Mouse (Mus musculus) intestine, embryonic 14.5 days (tissue): ENCODE results near the gene Vsig10. TPM values are rescaled to one million over a fixed set of nuclear protein-coding genes. Genes with fewer than 3 reads are reported as not detected.

Source experiments
- ATAC-seq: fragments of 200-750 bp; cut with Nextera tagmentation; replicated peaks from 2 replicates; pipeline ENCODE4 v1.8.0; 2017; ENCODE audit warnings: low read depth, moderate number of reproducible peaks, moderate TSS enrichment, moderate library complexity; ENCODE audit not compliant: low FRiP score, low TSS enrichment
- DNase-seq: peaks from one replicate; pipeline ENCODE4 v3.0.0-alpha.2; 2018; ENCODE audit warnings: low spot score
- H3K27ac ChIP-seq: fragments of 300-500 bp; sonication (generic); 2 replicates; pipeline ENCODE4 v1.5.1; 2014; ENCODE audit warnings: low read depth, mild to moderate bottlenecking, control low read depth
- H3K27me3 ChIP-seq: fragments of 300-500 bp; sonication (generic); replicated peaks from 2 replicates; pipeline ENCODE4 v1.6.1; 2014; ENCODE audit warnings: low read length, control low read depth; ENCODE audit not compliant: control insufficient read depth, insufficient read depth
- H3K36me3 ChIP-seq: fragments of 300-500 bp; sonication (generic); 2 replicates; pipeline ENCODE4 v1.6.1; 2014; ENCODE audit warnings: low read length, control low read depth; ENCODE audit not compliant: control insufficient read depth, insufficient read depth
- H3K4me1 ChIP-seq: fragments of 300-500 bp; sonication (generic); replicated peaks from 2 replicates; pipeline ENCODE4 v1.6.1; 2014; ENCODE audit warnings: low read length, control low read depth, mixed read lengths; ENCODE audit not compliant: control insufficient read depth, insufficient read depth
- H3K4me2 ChIP-seq: fragments of 300-500 bp; sonication (generic); 2 replicates; pipeline ENCODE4 v1.6.1; 2014; ENCODE audit warnings: low read length
- H3K4me3 ChIP-seq: fragments of 300-500 bp; sonication (generic); 2 replicates; pipeline ENCODE4 v1.5.1; 2014; ENCODE audit warnings: low read depth, low read length, control low read depth, mixed read lengths
- H3K9ac ChIP-seq: fragments of 300-500 bp; sonication (generic); 2 replicates; pipeline ENCODE4 v1.6.1; 2014; ENCODE audit warnings: mild to moderate bottlenecking, low read length
- H3K9me3 ChIP-seq: fragments of 300-500 bp; sonication (generic); 2 replicates; pipeline ENCODE4 v1.6.1; 2016; ENCODE audit warnings: low read length, control low read depth; ENCODE audit not compliant: control insufficient read depth
- WGBS: fragments of 180-500 bp; shearing (Covaris S2); extraction: QIAGEN DNeasy Blood & Tissue Kit; methylation state at CpG from one replicate; pipeline ENCODE4 v1.1.7; 2014; 5-methylcytosine and 5-hydroxymethylcytosine counted together
- polyA plus RNA-seq: library from polyadenylated mRNA; unstranded; fragments of >200 nt; fragmentation: Nextera tagmentation; extraction: Ambion mirVana; gene quantifications from 2 replicates; pipeline ENCODE4 v1.2.1, GENCODE M21; 2014

The Vsig10 gene
- polyA plus RNA-seq, 1 experiment from 2014 or later: 10.0 TPM

DNA sequence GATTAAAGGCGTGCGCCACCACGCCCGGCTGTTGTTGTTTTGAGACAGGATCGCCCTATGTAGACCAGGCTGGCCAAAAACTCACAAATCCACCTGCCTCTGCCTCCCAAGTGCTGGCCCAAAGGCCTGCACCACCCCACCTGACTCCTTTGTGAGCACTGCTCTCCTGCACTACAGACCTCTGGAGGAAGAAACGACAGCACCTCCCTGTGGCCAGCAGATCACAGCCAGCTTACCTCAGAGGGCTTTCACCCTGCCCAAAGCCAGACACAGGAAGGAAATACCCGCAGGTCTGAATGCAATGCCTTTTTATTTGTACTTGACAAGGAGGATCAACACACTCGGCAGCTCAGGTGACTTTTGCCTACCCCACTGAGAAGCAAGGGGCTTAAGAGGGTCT is 36.5 kb upstream of the Vsig10 start:
- Histone ChIP-seq H3K4me2 (no peak overlapping the region), H3K9ac (no peak overlapping the region), H3K4me1 (peaks cover 13% of the 10 kb centered on the region), H3K9me3 (no peaks in the 10 kb centered on the region), H3K27me3 (no peaks in the 10 kb centered on the region), H3K36me3 (peaks cover 46% of the 10 kb centered on the region), H3K4me3 (no peak overlapping the region), H3K27ac (no peak overlapping the region)
- ATAC-seq (no peak), DNase-seq (no peak)
- WGBS: 91% methylated on average over 8 of the region's 8 CpGs

DNA sequence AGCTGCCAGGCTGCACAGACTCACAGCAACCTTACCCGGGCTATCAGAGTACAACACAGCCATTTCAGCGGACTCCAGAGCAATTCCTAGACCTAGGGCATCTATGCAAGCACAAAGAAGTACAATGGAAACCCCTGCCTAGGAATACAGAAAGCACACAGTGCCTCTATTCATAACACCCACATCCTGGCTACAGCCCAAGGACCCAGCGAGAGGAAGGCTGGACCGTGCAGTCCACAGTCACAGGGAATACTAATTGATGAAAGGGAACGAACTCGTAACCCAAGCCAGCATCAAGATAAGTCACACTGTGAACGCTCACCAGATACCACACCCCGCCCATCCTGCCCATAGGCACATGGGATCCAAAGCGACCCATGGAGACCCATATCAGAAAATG is 34.9 kb upstream of the Vsig10 start:
- H3K9ac ChIP-seq: no peak overlapping the region
- no peaks in the 10 kb centered on the region for H3K9me3 ChIP-seq
- 83% methylated on average over 9 of the region's 9 CpGs for WGBS
- H3K27ac ChIP-seq: no peak overlapping the region
- ATAC-seq (no peak), DNase-seq (no peak)
- no peak overlapping the region for H3K4me3 ChIP-seq
- no peaks in the 10 kb centered on the region for H3K27me3 ChIP-seq
- H3K36me3 ChIP-seq: peaks cover 46% of the 10 kb centered on the region
- H3K4me2 ChIP-seq: no peak overlapping the region
- H3K4me1 ChIP-seq: peaks cover 13% of the 10 kb centered on the region

DNA sequence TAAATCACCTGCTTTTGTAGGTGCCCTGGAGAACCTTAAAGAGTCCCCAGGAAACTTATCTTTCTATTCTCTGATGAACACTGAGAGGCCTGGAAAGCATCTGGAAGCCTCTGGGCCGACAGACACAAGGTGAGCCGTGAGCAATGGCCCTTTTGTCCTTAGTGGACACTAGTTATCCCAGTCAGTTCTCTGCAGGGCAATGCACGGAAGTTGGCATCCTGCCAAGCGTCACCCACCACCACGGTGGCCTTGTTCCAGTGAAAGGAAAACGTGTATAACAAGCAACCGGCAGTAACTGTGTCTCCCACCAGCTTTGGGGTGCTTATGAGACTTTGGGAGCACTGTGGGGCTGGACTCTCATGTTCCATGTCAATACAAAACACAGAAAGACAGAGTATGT is 34.2 kb upstream of the Vsig10 start:
- Histone ChIP-seq H3K27me3 (no peaks in the 10 kb centered on the region), H3K4me1 (peaks cover 13% of the 10 kb centered on the region), H3K4me3 (no peak overlapping the region), H3K9ac (no peak overlapping the region), H3K9me3 (no peaks in the 10 kb centered on the region), H3K27ac (no peak overlapping the region), H3K36me3 (peaks cover 46% of the 10 kb centered on the region), H3K4me2 (no peak overlapping the region)
- 71% methylated on average over 7 of the region's 7 CpGs for WGBS
- DNase-seq (no peak), ATAC-seq (no peak)

DNA sequence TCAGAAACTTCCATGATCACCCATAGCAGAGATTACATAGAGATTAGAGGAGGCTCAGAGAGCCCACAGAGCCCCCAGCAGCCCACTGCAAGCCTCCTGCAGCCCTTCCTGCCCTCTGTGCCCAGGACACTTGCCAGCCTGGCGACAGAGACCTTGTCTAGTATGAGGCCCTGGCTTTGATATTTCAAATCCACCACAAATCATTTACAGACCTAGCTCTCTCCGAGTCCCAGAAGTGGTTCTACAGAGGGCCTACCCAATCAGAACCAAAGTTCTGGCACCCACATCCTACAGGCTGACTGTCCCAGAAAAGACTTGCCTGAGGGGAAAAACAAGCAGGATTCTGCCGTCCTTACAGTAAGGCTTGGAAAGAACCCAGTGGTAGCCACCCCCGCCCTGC is 33.6 kb upstream of the Vsig10 start:
- H3K4me1 ChIP-seq: peaks cover 13% of the 10 kb centered on the region
- H3K9ac ChIP-seq: no peak overlapping the region
- no peaks in the 10 kb centered on the region for H3K27me3 ChIP-seq
- H3K4me2 ChIP-seq: no peak overlapping the region
- peaks cover 46% of the 10 kb centered on the region for H3K36me3 ChIP-seq
- WGBS: 82% methylated on average over 4 of the region's 4 CpGs
- no peak for DNase-seq
- H3K9me3 ChIP-seq: no peaks in the 10 kb centered on the region
- H3K27ac ChIP-seq: no peak overlapping the region
- ATAC-seq: no peak
- H3K4me3 ChIP-seq: no peak overlapping the region

DNA sequence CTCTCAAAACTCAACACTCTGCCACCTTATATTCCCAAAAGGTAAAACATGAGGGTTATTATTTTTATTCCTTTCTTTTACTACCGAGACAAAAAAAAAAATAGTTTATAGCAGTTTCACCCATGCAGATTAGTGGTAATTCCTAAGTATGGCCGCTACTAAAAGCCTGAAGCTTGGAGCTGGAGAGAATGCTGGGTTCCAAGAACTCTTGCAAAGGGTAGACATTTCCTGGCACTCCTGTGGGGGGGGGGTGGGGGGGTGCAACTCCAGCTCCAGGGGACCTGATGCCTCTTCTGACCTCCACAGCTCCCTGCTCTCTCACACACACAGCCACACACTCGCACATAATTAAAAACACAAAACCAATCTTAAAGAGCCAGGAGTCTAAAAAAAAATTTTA is 32.6 kb upstream of the Vsig10 start:
- 50% methylated on average over 3 of the region's 3 CpGs for WGBS

DNA sequence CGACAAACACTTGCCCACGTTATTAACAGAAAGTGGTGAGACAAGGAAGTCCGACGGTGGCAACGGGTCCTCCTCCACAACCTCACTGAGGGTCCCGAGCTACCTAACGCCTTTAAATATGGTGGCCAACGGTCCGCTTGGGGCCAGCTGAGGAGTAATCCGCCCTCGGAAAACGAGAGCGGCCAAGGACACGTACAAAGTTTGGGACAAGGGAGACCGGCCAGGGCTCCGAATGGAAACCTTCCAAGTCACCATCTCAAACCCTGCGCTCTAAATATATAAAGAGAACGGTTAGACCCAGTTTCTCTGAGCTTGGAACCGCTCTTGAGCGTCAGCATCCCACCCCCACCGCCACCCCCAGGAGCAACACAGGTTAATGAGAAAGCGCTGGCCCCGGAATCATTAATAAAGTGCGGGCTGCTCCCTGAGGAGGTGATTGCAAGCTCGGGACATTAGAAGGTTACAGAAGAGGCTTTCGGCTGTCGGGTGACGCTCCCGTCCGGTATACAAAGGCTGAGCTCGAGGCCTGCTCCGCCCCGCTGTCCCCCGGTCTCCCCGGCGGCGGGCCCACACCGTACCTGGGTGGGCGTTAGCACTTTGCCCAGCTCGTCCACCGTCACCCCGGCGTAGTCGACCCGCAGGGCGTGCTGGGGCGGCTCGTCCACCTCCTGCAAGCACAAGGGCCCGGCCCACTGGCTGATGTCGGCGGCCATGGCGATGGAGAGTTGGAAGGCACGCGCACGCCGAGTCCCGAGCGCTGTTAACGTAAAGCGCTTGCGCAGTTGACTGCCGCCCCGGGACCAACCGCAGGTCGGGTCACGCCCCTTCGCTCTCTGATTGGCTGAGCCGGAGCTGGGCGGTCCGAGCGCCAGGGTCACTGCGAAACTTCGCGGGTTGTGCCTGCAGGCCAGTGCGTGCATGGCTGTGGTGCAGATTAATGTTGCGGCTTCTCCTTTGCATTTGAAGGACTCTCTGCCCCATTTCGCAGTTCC is 31.8 kb upstream of the Vsig10 start, which contains the start of gene Pebp1:
Pebp1 (minus strand) TSS at position 795 of the 992 bp plus-strand sequence.
- Histone ChIP-seq H3K36me3 (peaks cover 31% of the 10 kb centered on the region), H3K9ac (peak within 1 kb of the TSS; percentile 89), H3K4me1 (peaks cover 13% of the 10 kb centered on the region), H3K4me3 (peak within 1 kb of the TSS; percentile 73), H3K9me3 (no peaks in the 10 kb centered on the region), H3K27me3 (no peaks in the 10 kb centered on the region), H3K4me2 (peak within 1 kb of the TSS; percentile 69), H3K27ac (peak within 1 kb of the TSS; percentile 54)
- WGBS: under 1% methylated on average over 75 of the region's 77 CpGs
- peak; percentile 96 for DNase-seq
- ATAC-seq: peak; percentile 94

More for the DNA sequence above, 32.6 kb upstream of the Vsig10 start:
- ATAC-seq (no peak), DNase-seq (no peak)
- H3K36me3 ChIP-seq: peaks cover 39% of the 10 kb centered on the region
- H3K9ac ChIP-seq: peak overlapping the region; percentile 89
- peaks cover 13% of the 10 kb centered on the region for H3K4me1 ChIP-seq
- peak overlapping the region; percentile 69 for H3K4me2 ChIP-seq
- H3K27ac ChIP-seq: no peak overlapping the region
- H3K9me3 ChIP-seq: no peaks in the 10 kb centered on the region
- H3K4me3 ChIP-seq: peak overlapping the region; percentile 73
- H3K27me3 ChIP-seq: no peaks in the 10 kb centered on the region

DNA sequence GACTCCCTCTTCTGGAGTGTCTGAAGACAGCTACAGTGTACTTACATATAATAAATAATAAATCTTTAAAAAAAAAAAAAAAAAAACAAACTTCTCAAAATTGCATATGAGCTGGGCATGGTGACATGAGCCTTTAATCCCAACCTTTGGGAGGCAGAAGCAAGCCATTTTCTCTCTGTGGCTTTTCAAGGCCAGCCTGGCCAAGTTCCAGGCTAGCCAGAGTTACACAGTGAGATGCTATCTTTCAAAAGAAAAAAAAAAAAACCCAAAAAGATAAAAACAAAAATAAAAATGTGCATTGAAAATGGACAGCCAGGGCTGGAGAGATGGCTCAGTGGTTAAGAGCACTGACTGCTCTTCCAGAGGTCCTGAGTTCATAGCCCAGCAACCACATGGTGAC is 29.2 kb upstream of the Vsig10 start:
- Histone ChIP-seq H3K4me2 (no peak overlapping the region), H3K4me3 (no peak overlapping the region), H3K9me3 (no peaks in the 10 kb centered on the region), H3K9ac (no peak overlapping the region), H3K27ac (no peak overlapping the region), H3K36me3 (peaks cover 13% of the 10 kb centered on the region), H3K27me3 (no peaks in the 10 kb centered on the region), H3K4me1 (peaks cover 13% of the 10 kb centered on the region)
- ATAC-seq (no peak), DNase-seq (no peak)

DNA sequence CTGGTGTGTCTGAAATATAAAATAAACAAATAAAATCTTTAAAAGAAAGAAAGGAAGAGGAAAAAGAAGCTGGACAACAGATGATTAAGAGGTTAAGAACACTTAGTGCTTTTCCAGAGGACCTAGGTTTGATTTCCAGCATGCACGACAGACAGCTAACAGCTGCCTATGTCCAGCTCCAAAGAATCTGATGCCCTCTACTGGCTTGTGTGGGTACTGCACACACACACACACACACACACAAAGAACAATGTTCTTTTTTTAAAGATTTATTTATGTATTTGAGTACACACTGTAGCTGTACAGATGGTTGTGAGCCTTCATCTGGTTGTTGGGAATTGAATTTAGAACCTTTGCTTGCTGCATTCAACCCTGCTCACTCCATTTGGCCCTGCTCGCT is 28.8 kb upstream of the Vsig10 start:
- Histone ChIP-seq H3K36me3 (peaks cover 8% of the 10 kb centered on the region), H3K27me3 (no peaks in the 10 kb centered on the region), H3K4me3 (no peak overlapping the region), H3K9ac (no peak overlapping the region), H3K4me2 (no peak overlapping the region), H3K4me1 (peaks cover 13% of the 10 kb centered on the region), H3K9me3 (no peaks in the 10 kb centered on the region), H3K27ac (no peak overlapping the region)
- DNase-seq (no peak), ATAC-seq (no peak)
- WGBS: 94% methylated on average over 2 of the region's 2 CpGs

DNA sequence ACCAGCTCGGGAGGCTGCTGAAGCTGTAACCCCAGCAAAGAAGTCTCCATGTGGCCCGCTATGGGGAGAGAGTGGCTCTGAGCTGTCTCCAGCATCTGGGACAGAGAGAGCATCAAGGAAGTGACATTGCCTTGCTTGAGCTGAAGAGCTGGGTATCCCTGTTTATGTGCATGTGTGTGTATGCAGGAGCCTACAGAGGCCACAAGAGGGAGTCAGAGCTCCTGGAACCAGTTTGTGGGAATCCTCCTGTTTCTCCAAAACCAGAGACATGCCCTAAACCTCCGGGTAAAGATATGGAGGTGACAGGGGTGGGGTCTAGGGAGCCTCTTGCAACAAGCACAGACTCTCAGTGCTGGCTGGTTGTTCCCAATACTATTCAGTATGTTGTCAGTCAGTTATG is 27.6 kb upstream of the Vsig10 start:
- no peak overlapping the region for H3K4me3 ChIP-seq
- no peak overlapping the region for H3K27ac ChIP-seq
- H3K9me3 ChIP-seq: no peaks in the 10 kb centered on the region
- H3K4me2 ChIP-seq: no peak overlapping the region
- H3K36me3 ChIP-seq: no peaks in the 10 kb centered on the region
- DNase-seq: no peak
- no peak overlapping the region for H3K9ac ChIP-seq
- ATAC-seq: no peak
- H3K27me3 ChIP-seq: no peaks in the 10 kb centered on the region
- peaks cover 2% of the 10 kb centered on the region for H3K4me1 ChIP-seq
- WGBS: 83% methylated on average over 3 of the region's 3 CpGs
